Mouse (Mus musculus): ENCODE data around the gene Slc26a3. TPM values are rescaled to one million over a fixed set of nuclear protein-coding genes. Genes with fewer than 3 reads are reported as not detected.
A peak's percentile ranks its signal among the peaks of the same experiment; 100 is the strongest.
"Not testable (repeated sequence)": the region's sequence is repeated elsewhere in the genome, so short reads cannot be mapped to it uniquely, and the experiment has no call there.

Slc26a3 gene
- total RNA-seq, 2 experiments from 2014 or later, result 0.56 to 0.69 TPM

DNA sequence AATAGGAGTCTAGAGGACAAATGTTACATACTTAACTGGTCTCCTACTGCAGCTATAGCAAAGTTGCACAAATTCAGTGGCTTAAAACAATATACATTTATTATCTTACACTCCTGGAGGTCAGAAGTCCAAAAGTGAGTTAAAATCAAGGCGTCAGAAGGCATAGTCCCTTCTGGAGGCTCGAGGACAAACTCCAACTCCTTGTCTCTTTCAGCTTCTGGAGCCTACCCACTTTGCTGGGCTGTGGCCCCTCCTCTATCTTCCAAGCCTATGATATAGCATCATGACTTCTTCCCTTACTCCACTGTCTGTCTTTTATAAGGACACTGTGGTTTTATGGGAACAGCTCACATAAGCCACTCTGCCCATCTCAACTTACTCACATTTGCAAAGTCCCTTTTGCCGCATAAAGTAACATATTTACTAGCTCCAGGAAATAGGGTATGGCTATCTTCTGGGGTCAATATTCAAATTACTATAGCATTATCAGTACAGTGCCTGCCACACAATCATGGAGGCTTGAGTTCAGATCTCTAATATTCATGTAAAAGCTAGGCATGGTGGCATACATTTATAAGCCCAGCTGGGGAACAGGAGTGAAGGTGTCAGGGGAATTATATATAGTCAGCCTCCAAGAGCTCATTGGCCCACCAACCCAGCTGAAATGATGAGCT is 31.4 kb downstream of the Slc26a3 start:
- DNase-seq, result no peak

DNA sequence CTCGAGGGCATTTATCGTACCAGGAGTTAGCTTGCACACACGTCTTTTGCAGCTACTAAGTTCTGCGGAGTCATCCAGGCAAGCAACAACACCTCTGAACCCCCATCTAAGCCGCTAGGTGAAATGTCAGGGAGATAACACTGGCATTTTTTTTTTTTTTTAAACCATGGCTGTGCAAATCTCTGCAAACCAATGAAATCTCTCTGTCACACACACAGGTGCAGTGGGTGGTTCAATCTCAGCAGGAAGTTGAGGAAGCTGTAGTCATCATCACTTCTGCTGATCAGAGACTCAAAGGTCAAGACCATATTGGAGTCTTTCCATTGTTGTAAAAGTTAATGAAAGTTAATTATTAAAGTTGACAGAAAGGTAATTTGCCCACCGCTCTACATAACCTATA is 47.1 kb downstream of the Slc26a3 start:
- DNase-seq, result no peak

DNA sequence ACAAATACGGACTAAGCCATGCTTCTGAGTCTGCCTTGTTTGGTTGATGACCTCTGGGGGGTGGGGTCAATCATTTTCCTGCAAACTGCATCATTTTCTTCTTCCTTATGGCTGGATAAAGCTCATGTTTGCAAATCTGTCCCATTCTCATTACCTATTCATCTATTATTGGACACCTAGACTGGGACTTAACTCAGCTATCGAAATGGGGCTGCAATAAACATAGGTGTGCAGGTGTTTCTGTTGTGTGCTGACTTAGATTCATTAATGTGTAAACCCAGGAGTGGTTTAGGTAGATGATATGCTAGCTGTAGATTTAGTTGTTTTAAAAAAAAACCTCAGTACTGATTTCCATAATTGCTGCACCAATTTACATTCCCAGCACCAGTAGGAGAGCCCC is 48.9 kb downstream of the Slc26a3 start:
- DNase-seq, result no peak

DNA sequence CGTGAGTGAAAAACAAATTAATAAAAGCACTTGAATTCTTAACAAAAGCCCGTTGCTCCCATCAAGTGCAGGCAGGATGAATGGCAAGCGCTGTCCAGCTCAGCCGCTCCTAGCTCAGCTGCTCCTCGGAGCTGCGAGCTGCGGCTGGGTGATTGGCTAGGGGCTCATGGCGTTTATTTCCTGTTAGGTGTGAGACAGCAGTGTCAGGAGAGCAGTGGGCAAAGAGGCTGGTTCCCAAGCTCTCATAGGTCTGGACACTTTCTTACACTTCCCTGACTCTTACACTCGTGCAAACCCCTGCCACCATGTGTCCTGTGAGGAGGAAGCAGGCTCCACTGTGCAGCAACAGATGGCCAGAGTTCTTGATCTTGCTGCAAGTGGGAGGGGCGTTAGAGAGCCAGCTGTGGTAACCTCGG is 53.5 kb downstream of the Slc26a3 start:
- peak; percentile 18 for DNase-seq

DNA sequence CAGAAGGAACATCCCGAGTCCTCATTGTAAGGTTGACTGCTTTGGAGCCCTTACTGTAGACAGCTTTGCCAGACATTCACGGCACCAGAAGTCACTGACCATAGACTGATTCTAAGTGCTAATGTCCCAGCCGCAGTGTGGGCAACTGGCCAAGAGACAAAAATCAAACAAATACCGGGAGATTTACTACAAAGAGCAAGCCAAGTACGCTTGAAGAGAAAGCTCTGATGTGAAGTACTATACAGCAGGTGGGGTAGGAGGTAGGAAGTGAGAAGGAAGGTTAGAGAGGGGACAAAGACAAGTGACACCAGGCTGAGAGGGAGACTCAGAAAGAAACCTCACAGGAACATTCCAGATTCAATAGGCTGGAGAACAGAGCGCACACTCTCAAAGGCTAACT is 54.2 kb downstream of the Slc26a3 start:
- no peak for DNase-seq

DNA sequence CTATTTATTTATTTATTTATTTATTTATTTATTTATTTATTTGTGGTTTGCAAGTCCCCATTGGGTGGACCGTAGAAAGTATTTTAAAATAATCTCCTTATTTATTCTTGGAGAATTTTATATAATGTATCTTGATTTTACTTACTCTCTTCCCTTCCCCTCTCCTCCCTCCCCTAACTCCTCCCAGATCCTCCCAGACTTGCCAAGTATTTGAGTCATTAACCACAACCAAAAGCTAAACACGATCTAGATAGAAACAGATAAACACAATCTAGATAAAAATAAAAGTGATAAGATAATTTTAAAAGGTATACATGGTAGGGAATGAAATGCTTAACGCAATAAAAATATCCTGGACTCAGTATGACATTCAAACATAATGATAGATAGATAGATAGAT is 58.7 kb downstream of the Slc26a3 start:
- DNase-seq, result no peak

DNA sequence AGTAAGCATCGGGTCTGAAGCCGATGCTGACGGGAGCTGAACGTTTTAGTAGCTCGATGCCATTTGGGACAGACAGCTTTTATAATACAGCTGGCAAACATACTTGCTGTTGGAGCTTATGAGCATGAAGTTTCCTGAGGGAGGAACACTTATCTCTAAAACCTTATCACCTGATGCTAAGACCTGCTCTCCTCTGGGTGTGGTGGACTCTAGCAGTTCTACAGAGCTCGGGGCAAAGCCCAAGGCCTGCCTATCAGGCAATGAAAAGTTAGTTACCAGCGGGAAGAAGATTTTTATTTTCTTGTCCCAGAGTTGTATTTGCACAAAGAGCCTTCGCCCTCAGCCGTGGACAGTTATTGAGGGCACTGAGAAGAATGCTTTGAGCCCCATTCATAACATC is 65.6 kb downstream of the Slc26a3 start:
- no peak for DNase-seq

DNA sequence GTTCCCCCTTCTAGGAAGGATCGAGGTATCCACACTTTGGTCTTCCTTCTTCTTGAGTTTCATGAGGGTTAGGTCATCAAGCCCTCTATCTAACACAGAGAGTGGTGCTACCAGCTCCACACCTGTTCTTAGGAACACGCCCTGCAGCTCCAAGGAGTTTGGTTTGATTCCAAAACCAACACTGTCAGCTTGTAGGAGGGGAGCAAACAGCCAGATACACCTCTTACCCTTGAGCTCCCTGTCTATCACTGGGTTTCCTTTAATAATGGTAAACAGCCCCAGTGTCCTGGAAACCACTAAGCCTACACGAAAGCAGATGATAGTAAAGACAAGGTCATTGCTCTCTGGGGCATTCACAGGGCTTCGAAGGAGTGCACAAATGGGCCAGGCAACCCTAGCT is 67.8 kb downstream of the Slc26a3 start:
- DNase-seq, result no peak

DNA sequence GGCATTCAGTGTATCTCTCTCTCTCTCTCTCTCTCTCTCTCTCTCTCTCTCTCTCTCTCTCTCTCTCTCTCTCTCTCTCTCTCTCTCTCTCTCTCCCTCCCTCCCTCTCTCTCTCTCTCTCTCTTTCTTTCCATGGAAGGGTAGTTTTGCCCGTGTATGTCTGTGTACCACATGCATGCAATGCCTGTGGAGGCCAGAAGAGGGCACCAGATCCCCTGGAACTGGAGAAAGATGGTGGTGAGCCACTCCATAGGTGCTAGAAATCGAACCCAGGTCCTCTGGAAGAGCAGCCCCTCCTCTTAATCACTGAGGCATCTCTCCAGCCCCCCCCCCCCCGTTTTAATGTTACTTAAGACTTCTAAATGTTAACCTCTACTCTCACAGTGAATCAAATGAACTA is 69.6 kb downstream of the Slc26a3 start:
- peak; percentile 15 for DNase-seq

DNA sequence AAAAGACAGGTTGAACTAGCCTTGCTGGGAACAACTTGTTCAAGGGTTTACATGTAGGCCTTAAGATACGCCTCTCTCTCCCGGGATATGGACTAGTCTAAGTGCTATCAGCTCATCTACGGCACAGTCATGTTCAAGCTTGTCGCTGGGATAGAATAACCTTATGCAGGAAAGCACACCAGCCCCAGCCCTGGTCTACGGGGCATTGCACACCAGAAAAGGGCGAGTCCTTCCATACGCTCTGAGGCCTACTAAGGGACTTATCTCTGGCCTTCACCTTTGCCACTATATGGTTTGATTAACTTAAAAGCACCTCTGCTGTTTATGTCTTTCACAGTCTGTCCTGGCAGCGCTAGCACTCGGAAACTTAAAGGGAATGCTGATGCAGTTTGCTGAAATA is 70.7 kb downstream of the Slc26a3 start:
- no peak for DNase-seq

DNA sequence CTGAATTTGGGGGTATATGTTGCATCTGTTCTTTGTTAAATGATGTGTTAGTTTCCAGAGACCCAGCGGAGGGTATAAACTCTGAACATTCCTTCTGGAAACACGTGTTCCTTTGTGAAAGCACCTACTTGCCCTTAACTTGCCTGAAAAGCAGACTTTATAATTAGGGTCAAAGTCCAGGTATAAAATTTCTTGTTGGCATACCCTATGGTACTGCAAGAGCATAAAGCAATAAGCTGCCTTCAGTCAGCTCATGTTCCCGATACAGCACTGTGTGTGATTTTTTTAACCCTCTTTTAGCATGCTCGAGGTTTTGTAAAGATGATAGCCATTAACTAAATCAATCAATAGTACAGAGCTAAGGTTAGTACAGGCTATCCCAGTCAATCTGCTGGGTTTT is 71.9 kb downstream of the Slc26a3 start:
- no peak for DNase-seq

DNA sequence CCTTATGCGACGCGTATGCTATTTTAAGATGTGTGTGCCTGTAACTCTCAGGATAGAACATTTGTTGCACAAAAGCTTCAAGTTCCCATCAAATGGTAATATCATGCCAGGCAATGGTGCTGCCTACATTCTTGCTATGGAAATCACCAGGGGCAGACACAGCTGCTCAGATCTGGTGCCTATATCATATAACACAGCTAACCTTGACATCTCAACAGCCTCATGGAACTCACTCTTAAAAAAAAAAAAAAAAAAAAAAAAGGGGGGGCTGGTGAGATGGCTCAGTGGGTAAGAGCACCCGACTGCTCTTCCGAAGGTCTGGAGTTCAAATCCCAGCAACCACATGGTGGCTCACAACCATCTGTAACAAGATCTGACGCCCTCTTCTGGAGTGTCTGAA is 87.5 kb downstream of the Slc26a3 start:
- not testable (repeated sequence) for DNase-seq

DNA sequence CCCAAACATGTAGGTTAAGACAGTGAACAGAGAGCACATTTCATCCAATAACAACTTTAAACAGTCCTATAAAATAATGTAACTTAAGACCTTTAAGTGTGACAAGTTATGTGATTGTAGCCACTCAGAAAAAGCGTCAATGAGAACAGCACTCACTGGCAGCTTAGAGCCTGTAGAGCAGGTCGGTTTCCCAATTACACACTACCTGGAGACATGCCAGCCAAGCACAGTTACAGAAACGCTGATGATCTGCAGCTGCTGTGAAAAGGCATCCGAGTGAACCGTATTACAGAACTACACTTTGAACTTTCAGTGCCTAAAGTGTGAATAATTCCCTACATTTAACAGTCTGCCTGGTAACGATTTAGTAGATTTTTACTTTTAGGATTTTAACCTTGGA is 95.8 kb downstream of the Slc26a3 start:
- DNase-seq, result peak; percentile 43

DNA sequence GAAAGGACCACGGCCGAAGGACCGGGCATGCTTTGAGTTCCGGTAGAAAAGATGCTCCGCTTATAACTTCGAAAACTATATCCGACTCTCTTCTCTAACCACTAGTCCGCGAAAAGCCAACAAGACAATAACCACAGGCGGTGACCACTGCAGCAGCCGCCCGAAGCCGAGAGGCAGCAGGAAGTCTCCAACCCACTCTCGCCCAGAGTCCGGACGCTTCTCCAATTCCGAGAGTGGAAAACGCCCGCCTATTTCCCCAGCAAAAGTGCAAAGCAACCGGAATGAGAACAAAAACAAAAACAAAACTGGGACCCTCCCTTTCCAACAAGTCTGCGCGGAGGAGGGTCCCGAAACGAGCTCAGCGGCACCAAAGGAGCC is 108.3 kb downstream of the Slc26a3 start:
- no peak for DNase-seq

DNA sequence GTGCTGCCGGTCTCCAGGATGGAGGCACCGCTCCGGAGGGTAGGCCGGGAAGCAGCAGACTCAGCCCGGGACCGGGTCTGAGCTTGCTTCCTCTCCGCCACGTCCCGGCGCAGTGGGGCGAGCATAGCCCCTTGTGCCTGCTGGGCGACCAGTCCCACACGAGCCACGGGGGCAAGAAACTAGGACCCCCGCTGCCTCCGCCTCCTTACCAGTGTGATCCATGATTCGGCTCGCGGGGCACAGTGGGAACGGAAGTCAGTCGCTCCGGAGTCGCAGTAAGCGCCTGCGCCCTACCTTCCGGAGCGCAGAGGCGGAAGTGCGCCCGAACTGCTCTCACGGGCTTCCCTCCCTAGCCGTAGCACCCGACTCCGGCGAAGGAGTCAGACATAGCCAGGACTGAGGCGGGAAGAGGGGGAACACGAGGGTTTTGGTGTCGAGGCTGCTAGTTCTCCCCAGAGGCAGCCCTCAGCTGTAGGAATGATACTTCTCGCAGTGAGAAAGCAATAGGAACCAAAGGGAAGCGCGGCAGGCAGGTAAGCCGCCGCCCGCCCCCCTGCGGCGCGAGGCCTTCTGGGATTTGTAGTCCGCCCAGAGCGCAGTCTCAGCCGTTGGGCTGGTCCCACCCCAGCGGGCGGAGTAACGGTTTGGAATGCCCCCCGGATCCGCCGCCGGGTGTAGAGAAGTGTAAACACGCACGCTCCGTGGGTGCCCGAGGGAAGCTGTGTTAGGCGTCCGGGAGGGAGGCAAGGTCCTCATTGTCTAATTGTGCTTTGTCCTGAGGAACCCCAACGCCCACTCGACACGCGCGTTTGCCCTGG is 108.9 kb downstream of the Slc26a3 start, which contains the start of gene Cbll1:
TSS of gene Cbll1 (minus strand) at position 303 of the 818 bp plus-strand sequence.
- peak; percentile 95 for DNase-seq

DNA sequence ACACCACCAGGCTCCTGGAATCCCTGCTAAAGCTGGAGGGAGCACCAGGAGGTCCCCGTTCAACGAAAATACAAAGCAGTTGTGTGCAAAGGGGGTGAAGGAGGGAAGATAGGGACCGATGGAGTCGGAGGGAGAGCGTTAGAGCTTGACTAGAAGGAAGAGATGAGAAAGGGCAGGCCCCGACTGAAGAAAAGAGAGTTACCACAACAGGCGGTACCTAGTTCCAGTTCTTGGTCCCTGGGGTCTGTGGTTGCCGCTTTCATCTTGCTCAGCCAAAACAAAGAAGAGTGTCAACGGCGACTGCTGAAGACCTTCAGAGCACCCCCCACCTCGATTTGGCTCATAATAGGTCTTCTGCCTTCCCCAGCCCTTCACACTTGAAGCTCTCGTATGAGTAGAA is 109.5 kb downstream of the Slc26a3 start:
- no peak for DNase-seq

DNA sequence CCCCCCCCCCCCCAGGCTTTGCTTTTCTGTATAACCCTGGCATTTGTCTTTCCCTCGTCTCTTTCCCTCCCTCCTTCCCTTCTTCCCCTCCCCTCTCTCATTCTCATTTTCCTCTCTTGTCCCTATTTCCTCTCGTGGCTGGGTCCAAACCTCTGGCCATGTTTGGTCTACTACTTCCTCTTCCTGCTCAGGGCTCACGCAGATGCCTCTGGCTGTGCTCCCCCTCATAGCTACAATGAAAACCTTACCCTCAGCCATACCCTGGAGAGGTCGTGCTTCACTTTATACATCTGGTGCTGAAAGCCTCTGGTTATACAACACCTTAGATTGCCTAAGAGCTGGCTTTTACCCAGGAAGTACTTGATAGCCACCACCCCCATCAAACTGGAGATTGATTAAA is 110.6 kb downstream of the Slc26a3 start:
- no peak for DNase-seq

DNA sequence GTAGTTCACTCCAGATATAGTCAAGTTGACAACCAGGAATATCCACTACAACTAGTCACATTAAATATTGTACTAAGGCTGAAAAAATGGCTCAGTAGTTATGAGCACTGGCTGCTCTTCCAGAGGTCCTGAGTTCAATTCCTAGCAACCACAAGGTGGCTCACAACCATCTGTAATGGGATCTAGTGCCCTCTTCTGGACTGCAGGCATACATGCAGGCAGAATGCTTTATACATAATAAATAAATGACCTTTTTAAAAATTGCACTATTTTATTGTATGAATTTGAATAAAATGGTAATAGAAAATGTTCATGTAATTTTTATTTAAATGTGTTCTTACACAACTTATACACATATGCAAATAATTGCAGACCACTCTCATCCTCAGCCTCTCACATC is 112.5 kb downstream of the Slc26a3 start:
- DNase-seq, result no peak

DNA sequence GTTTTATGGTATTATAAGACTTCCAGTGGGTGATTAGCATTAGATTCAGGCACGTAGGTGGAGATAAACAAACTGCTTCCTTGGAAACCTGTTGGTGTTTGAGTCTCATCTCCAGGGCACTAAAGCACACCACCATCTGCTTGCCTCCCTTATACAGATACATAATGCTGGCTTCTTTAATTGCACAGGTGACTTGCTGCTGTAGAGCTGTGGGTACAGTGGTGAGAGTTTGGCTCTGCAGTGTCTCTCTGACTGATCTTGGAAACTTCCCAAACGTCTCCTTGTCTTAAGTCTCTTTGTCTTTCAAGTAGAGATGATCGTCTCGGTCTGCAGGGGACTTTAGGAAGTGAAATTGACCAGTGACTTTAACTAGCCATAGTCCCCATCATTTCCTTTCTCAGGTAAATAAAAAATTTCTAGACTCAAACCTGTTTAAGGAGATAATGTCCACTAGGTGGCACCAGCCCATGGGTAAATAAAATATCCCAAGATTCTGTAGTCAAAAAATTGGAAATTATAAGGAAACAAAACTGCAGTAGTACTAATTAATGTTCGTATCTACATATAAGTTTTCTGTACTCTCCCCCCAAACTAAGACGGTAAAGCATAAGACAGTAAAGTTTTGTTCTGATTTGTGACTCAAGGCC is 117.2 kb downstream of the Slc26a3 start:
- DNase-seq, result peak; percentile 33

DNA sequence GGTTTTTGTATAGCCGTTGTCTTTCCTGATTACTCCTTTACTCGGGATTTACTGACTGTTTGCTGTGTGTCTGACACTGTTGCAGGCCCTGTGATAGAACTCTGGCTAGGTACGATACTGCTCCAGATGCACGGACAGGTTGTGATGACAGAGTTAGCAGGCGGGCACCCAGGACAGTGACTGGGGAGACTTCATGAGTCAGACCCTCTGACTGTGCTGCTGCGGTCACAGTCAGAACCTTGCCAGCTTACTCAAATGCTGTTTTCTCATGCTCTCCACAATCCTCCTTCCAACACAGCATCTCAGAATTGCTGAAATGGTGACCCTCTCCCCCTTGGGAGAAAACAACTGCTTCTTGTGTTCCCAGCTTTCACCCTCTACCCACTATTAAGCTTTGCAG is 117.8 kb downstream of the Slc26a3 start:
- no peak for DNase-seq

DNA sequence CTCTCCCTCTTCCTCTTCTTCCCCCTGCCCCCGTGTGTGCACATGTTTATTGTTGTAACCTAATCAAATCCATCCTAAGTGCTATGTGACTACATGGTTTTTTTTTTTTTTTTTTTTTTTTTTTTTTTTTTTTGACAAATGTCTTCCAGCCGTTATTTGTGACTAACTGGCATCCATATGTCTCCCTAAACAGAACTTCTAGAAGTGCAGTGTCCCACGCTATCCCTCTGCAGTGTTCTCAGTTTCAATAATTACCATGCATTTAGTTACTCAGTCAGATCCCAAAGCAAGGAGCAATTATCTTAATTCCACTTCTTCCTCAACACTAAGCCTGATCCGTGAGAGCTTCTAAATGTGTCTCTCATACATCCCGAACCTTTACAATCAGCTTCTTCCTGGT is 120.5 kb downstream of the Slc26a3 start:
- DNase-seq, result no peak

DNA sequence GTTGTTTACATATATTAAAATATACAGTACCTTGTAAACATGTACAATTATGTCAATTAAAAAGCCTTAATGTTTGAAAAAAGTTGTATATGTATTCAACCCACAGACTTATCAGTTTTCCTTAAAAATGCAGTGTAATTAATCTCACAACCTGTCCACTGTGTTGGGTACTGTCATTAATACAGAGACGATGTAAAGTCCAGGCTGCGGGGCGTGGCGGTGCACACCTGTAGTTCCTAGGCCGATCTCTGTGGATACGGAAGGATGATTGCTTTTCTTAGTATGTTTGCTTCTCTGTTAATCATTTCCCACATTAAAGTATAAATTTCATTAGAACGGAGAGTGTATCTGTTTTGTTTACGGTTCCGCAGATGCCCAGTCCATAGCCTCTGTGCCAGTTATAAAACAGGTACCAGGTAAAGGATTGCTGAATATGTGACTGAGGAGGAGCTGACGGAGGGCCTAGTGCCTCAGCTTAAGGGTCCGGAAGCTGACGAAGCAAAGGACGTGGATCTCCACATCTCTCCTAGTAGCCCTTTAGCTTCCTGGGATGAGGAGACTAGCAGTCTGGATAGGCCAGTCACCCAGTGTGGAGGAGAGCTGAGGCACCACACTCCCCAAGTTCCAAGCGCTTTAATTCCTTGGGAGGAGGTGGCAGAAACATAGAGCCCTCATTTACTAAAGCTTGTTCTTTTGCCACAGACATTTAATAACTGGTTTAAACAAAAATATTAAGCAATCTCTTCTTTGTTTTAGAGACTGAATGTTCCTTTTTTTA is 122.2 kb downstream of the Slc26a3 start:
- DNase-seq, result no peak

Measured in heart, postnatal 4 days (tissue).